Mouse (Mus musculus): ENCODE data around the gene Gucy1a1. TPM values are rescaled to one million over a fixed set of nuclear protein-coding genes. Genes with fewer than 3 reads are reported as not detected.

The Gucy1a1 gene
- total RNA-seq, 2 experiments from 2014 or later, result 76.2 to 82.2 TPM

- no peak overlapping the region for H3K4me3 ChIP-seq
- TF ChIP-seq CTCF (IDR thresholded peaks at IDR 0.05), result no peak
- intact Hi-C loops (cut with DNase I), result loop anchor here (5.0 kb wide), 3 partner anchors 97 to 232 kb away; no protein-coding TSS in a partner anchor
- no peak for DNase-seq (ENCODE audit: extremely low spot score in 1 of 2, low spot score in 2 of 2)
- no peak overlapping the region for H3K27ac ChIP-seq
These were observed 100.7 kb downstream of the Gucy1a1 start for GRCm38 (mm10) chr3:82044902-82045301.

GRCm38 (mm10) chr3:82043676-82044075, 101.9 kb downstream of the Gucy1a1 start:
- intact Hi-C loops (cut with DNase I), result no loop called here
- TF ChIP-seq CTCF (IDR thresholded peaks at IDR 0.05), result no peak
- no peak for DNase-seq (ENCODE audit: extremely low spot score in 1 of 2, low spot score in 2 of 2)
- Histone ChIP-seq H3K4me3 (no peak overlapping the region), H3K27ac (no peak overlapping the region)

Small RNAs within 50 kb of the gene (microRNA-seq; reads per million reads assigned to microRNA genes)
- 0.96 to 2.7 reads per million in 2 experiments for gene Mir7010

Other genes with a start within 250 kb of the Gucy1a1 start
- gene Ctso, start 213.2 kb downstream of the Gucy1a1 start, total RNA-seq (2021), result 10 to 100 TPM; 15.9 to 16.5 TPM
- gene Tdo2, start 169.6 kb downstream of the Gucy1a1 start, total RNA-seq (2021), result under 1 TPM in 1 of 2 experiments, not detected in 1; 0.84 TPM
- gene Asic5, start 163.5 kb downstream of the Gucy1a1 start, total RNA-seq (2021), result not detected
- 100 to 1,000 TPM; 160 to 163 TPM for gene Gucy1b1, start 71.1 kb downstream of the Gucy1a1 start, total RNA-seq (2021)
- 10 to 100 TPM; 94.8 TPM for gene Map9, start 212.3 kb upstream of the Gucy1a1 start, total RNA-seq (2021)